Mouse (Mus musculus): Measurements from ENCODE around the gene Sgo2a.

DNA sequence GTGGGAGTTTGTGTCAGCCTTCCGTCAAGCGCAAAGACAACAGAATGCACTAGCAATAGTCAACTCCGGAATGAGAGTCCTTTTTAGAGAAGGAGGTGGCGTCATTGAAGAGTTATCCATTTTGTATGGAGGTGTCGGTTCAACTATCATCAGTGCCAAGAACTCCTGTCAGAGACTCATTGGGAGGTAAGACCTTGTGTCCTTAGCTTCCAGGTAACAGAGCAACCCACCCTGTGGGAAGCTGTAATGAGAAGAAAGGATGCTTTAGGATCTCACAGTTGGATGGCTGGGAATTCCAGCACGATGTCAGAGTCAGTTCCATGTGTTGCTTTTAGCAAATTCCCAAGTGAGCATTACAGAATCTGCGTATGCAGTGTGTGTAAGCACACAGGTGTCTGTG lies 66.4 kb downstream of the Sgo2a start:
- no peak for TF ChIP-seq CTCF (IDR thresholded peaks at IDR 0.05; ENCODE audit: low read depth, low read length)
- TF ChIP-seq TAL1 (conservative IDR thresholded peaks at IDR 0.05; ENCODE audit: low read depth, low read length), result no peak
